Mouse (Mus musculus) limb, embryonic 12.5 days (tissue): ENCODE data around the gene Dnajc10. TPM values are rescaled to one million over a fixed set of nuclear protein-coding genes. Genes with fewer than 3 reads are reported as not detected.

ENCODE experiments used
- ATAC-seq: fragments of 200-750 bp; cut with Nextera tagmentation; 2 replicates; pipeline ENCODE4 v1.8.0; 2017; ENCODE audit warnings: low read depth, moderate TSS enrichment; ENCODE audit not compliant: insufficient number of reproducible peaks, insufficient read depth, low FRiP score, low TSS enrichment
- H3K27ac ChIP-seq: fragments of 300-500 bp; sonication (generic); 2 replicates; pipeline ENCODE4 v1.5.1; 2016; ENCODE audit warnings: mild to moderate bottlenecking, moderate library complexity
- H3K27me3 ChIP-seq: fragments of 300-500 bp; sonication (generic); 2 replicates; pipeline ENCODE4 v1.6.1; 2016; ENCODE audit warnings: mild to moderate bottlenecking, moderate library complexity
- H3K36me3 ChIP-seq: fragments of 300-500 bp; sonication (generic); 2 replicates; pipeline ENCODE4 v1.6.1; 2016; ENCODE audit warnings: mild to moderate bottlenecking, moderate library complexity
- H3K4me1 ChIP-seq: fragments of 300-500 bp; sonication (generic); replicated peaks from 2 replicates; pipeline ENCODE4 v1.6.1; 2016
- H3K4me2 ChIP-seq: fragments of 300-500 bp; sonication (generic); 2 replicates; pipeline ENCODE4 v1.6.1; 2016; ENCODE audit warnings: mild to moderate bottlenecking, moderate library complexity
- H3K4me3 ChIP-seq: fragments of 300-500 bp; sonication (generic); replicated peaks from 2 replicates; pipeline ENCODE4 v1.5.1; 2016; ENCODE audit warnings: mild to moderate bottlenecking
- H3K9ac ChIP-seq: fragments of 300-500 bp; sonication (generic); replicated peaks from 2 replicates; pipeline ENCODE4 v1.6.1; 2016; ENCODE audit warnings: mild to moderate bottlenecking, moderate library complexity
- H3K9me3 ChIP-seq: fragments of 300-500 bp; sonication (generic); 2 replicates; pipeline ENCODE4 v1.6.1; 2016; ENCODE audit warnings: mild to moderate bottlenecking, moderate library complexity
- WGBS: fragments of 180-500 bp; shearing (Covaris S2); methylation state at CpG from one replicate; pipeline ENCODE4 v1.1.7; 2016; 5-methylcytosine and 5-hydroxymethylcytosine counted together
- polyA plus RNA-seq: library from polyadenylated mRNA; unstranded; fragments of >200 nt; fragmentation: Nextera tagmentation; extraction: Ambion mirVana; gene quantifications from 2 replicates; pipeline ENCODE4 v1.2.1, GENCODE M21; 2016

Dnajc10 gene
- 90.4 and 90.8 TPM in 2 replicates for polyA plus RNA-seq

DNA sequence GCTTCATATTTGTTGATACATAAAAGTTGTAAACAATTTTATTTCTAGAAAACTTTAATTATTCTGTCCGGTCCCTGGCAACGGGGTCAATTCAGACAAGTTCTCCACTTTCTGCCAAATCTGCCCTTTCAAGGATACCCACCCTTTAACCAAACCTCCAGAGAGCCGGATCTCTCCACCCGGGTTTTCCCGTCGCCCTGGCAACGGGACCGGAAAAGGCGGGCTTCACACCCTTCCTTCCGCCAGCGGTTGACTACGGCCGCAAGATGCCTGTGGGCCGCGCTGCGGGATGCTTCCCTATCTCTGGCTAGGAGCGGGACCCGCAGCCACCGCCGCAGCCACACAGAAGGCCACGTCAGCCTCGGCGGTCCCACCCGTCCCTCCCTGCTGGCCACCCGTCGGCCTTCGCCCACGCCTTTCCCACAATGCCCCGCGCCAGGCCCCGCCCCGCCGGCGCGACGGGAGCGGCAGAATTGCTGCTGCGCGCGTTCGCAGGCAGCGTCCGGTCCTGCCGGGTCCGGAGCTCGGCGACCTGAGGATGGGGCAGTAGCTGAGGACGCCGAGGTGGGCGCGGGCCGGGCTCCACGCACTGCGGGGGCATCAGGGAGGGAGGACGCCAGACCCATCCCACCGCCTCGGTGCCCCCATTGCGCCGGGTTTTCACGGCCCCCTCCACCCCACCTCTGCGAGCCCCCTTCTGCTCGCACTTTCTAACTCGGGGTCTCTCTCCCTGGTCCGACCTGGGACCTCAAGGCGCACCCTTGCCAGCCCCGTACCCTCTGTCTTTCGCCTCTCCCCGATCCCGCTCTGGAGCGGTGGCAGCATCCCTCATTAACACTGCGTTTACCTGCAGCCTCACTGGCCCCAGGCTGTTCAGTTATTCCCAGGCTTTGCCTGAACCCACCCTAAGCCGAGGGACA lies at the start of gene Dnajc10:
Gene Dnajc10 (plus strand): TSS at position 225 of the 920 bp plus-strand sequence.
- peak within 1 kb of the TSS; percentile 93 for H3K9ac ChIP-seq
- WGBS: under 1% methylated on average over 61 of the region's 72 CpGs
- peak within 1 kb of the TSS; percentile 72 for H3K4me2 ChIP-seq
- peaks cover 17% of the 10 kb centered on the region for H3K36me3 ChIP-seq
- peak within 1 kb of the TSS; percentile 98 for H3K27ac ChIP-seq
- no peaks in the 10 kb centered on the region for H3K9me3 ChIP-seq
- H3K27me3 ChIP-seq: no peaks in the 10 kb centered on the region
- peak within 1 kb of the TSS; percentile 91 for H3K4me3 ChIP-seq
- H3K4me1 ChIP-seq: no peaks in the 10 kb centered on the region; the same call in 1 of the 2 replicates
- ATAC-seq: peak; percentile 93

DNA sequence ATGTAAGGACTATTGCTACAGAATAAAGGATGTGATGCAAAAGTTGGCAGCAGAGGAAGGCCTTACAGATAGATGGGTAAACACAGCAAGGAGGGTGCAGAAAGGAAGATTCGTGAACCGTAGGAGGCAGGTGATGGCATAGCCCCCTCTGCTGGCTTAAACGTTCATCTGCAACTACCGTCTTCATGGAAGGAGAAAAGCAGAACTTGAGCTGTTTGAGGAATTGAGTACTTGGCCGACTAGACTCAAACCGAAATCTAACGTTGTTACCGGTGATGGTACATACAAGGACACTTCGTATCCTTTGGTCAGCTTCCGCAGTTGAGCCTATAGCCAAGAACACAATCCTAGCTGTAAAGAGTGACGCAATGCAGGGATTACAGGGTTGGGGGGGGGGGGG lies 48.4 kb upstream of the Dnajc10 start:
- H3K4me2 ChIP-seq: peak overlapping the region; percentile 39
- ATAC-seq: no peak
- no peaks in the 10 kb centered on the region for H3K4me1 ChIP-seq
- no peaks in the 10 kb centered on the region for H3K9me3 ChIP-seq
- no peaks in the 10 kb centered on the region for H3K27me3 ChIP-seq
- no peak overlapping the region for H3K27ac ChIP-seq
- H3K36me3 ChIP-seq: no peaks in the 10 kb centered on the region
- 23% methylated on average over 11 of the region's 11 CpGs for WGBS
- no peak overlapping the region for H3K4me3 ChIP-seq
- H3K9ac ChIP-seq: no peak overlapping the region

- no peak overlapping the region for H3K9ac ChIP-seq
- no peak overlapping the region for H3K27ac ChIP-seq
- H3K4me3 ChIP-seq: no peak overlapping the region
- H3K27me3 ChIP-seq: no peaks in the 10 kb centered on the region
- no peaks in the 10 kb centered on the region for H3K9me3 ChIP-seq
- no peak overlapping the region for H3K4me2 ChIP-seq
- no peaks in the 10 kb centered on the region for H3K4me1 ChIP-seq
- H3K36me3 ChIP-seq: no peaks in the 10 kb centered on the region
- 58% methylated on average over 4 of the region's 4 CpGs for WGBS
- ATAC-seq: no peak
Measured at GRCm38 (mm10) chr2:80268053-80268452, 47.2 kb upstream of the Dnajc10 start.

DNA sequence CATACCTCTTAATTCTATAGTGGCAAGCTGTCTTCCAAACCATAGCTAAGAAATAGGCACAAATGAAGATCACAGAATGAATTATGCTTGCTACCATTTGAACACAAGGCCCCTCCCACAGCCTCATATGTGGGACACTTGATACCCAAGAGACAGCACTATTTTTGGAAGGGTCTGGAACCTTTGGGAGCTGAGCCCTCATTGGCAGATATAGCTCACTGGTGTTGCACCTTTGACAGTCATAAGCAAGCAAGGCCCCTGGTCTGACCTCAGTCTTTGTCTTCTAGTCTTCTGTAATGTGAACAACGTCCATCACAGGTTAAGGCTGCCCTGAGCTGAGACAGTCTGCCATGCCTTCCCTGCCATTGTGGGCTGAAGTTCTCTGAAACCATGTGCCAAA lies 43.8 kb upstream of the Dnajc10 start:
- no peaks in the 10 kb centered on the region for H3K9me3 ChIP-seq
- H3K9ac ChIP-seq: no peak overlapping the region
- no peaks in the 10 kb centered on the region for H3K36me3 ChIP-seq
- no peak overlapping the region for H3K4me3 ChIP-seq
- no peak overlapping the region for H3K27ac ChIP-seq
- ATAC-seq: no peak
- 79% methylated on average over 1 of the region's 1 CpGs for WGBS
- no peaks in the 10 kb centered on the region for H3K4me1 ChIP-seq
- H3K27me3 ChIP-seq: no peaks in the 10 kb centered on the region
- no peak overlapping the region for H3K4me2 ChIP-seq

GRCm38 (mm10) chr2:80273038-80273437 lies 42.2 kb upstream of the Dnajc10 start:
- Histone ChIP-seq H3K36me3 (no peaks in the 10 kb centered on the region), H3K27me3 (no peaks in the 10 kb centered on the region), H3K9ac (no peak overlapping the region), H3K4me1 (no peaks in the 10 kb centered on the region), H3K4me3 (no peak overlapping the region), H3K27ac (no peak overlapping the region), H3K4me2 (no peak overlapping the region), H3K9me3 (no peaks in the 10 kb centered on the region)
- 88% methylated on average over 3 of the region's 3 CpGs for WGBS
- ATAC-seq: no peak

- Histone ChIP-seq H3K4me2 (no peak overlapping the region), H3K4me1 (no peaks in the 10 kb centered on the region), H3K36me3 (no peaks in the 10 kb centered on the region), H3K9me3 (no peaks in the 10 kb centered on the region), H3K4me3 (no peak overlapping the region), H3K27me3 (no peaks in the 10 kb centered on the region), H3K27ac (no peak overlapping the region), H3K9ac (no peak overlapping the region)
- WGBS: 71% methylated on average over 4 of the region's 4 CpGs
- no peak for ATAC-seq
Measured at GRCm38 (mm10) chr2:80273763-80274162, 41.5 kb upstream of the Dnajc10 start.

DNA sequence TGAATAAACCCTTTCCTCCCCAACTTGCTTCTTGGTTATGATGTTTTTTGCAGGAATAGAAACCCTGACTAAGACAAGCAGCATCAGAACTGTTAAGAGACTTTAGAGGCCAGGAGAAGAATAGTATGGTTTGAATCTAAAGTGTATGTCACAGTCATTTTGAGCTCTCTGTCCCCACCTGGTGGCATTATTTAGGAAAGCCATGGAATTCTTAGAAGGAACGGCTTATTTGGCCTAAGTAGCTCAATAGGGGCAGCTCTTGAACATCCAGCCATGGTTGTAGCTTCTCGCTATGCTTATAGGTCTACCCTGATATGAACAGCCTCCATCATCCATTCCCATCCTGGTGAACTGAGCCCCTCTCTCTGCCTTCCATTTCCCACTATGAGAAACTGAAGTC lies 40.1 kb upstream of the Dnajc10 start:
- Histone ChIP-seq H3K27me3 (no peaks in the 10 kb centered on the region), H3K36me3 (no peaks in the 10 kb centered on the region), H3K9me3 (no peaks in the 10 kb centered on the region), H3K4me2 (no peak overlapping the region), H3K4me3 (no peak overlapping the region), H3K9ac (no peak overlapping the region), H3K4me1 (no peaks in the 10 kb centered on the region), H3K27ac (no peak overlapping the region)
- ATAC-seq: no peak
- WGBS: 42% methylated on average over 2 of the region's 2 CpGs

- Histone ChIP-seq H3K9ac (no peak overlapping the region), H3K27me3 (no peaks in the 10 kb centered on the region), H3K4me2 (no peak overlapping the region), H3K4me1 (no peaks in the 10 kb centered on the region), H3K9me3 (no peaks in the 10 kb centered on the region), H3K4me3 (no peak overlapping the region), H3K27ac (no peak overlapping the region), H3K36me3 (no peaks in the 10 kb centered on the region)
- 81% methylated on average over 2 of the region's 2 CpGs for WGBS
- no peak for ATAC-seq
Measured at GRCm38 (mm10) chr2:80282214-80282613, 33.1 kb upstream of the Dnajc10 start.

GRCm38 (mm10) chr2:80286397-80286796 lies 28.9 kb upstream of the Dnajc10 start:
- Histone ChIP-seq H3K9me3 (no peaks in the 10 kb centered on the region), H3K4me2 (no peak overlapping the region), H3K27ac (no peak overlapping the region), H3K4me1 (no peaks in the 10 kb centered on the region), H3K9ac (no peak overlapping the region), H3K27me3 (no peaks in the 10 kb centered on the region), H3K36me3 (no peaks in the 10 kb centered on the region), H3K4me3 (no peak overlapping the region)
- ATAC-seq: no peak
- WGBS: 86% methylated on average over 4 of the region's 4 CpGs

GRCm38 (mm10) chr2:80292172-80292571 lies 23.1 kb upstream of the Dnajc10 start, which contains the start of gene Prdx6b:
Prdx6b (plus strand) TSS chr2:80292472.
- Histone ChIP-seq H3K9me3 (no peaks in the 10 kb centered on the region), H3K4me3 (no peak within 1 kb of the TSS), H3K27me3 (no peaks in the 10 kb centered on the region), H3K4me1 (no peaks in the 10 kb centered on the region), H3K36me3 (no peaks in the 10 kb centered on the region), H3K4me2 (no peak within 1 kb of the TSS), H3K27ac (no peak within 1 kb of the TSS), H3K9ac (no peak within 1 kb of the TSS)
- WGBS: 88% methylated on average over 8 of the region's 8 CpGs
- ATAC-seq: no peak

DNA sequence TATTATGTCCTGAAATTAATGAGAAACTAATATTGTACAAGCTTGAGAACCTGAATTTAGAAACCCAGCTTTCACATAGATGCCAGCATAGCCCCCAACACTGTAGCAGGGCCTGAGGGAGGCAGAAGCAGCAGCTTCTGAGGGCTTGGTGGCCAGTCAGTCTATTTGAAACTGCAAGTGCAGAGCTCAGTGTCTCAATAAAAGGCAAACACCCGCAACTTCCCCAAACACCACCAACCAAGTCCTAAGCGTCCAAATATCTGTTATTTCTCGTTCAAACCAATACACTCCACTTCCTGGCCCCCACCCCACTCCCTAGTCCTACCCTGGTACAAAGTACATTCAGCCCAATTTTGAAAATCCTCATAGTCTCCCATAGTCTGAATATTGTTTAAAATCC lies 16.9 kb upstream of the Dnajc10 start:
- Histone ChIP-seq H3K27ac (no peak overlapping the region), H3K4me1 (no peaks in the 10 kb centered on the region), H3K9ac (no peak overlapping the region), H3K9me3 (no peaks in the 10 kb centered on the region), H3K27me3 (no peaks in the 10 kb centered on the region), H3K4me3 (no peak overlapping the region), H3K36me3 (no peaks in the 10 kb centered on the region), H3K4me2 (no peak overlapping the region)
- ATAC-seq: no peak
- WGBS: 80% methylated on average over 3 of the region's 3 CpGs

GRCm38 (mm10) chr2:80300806-80301205 lies 14.5 kb upstream of the Dnajc10 start:
- Histone ChIP-seq H3K27me3 (no peaks in the 10 kb centered on the region), H3K4me3 (no peak overlapping the region), H3K4me1 (no peaks in the 10 kb centered on the region), H3K9me3 (no peaks in the 10 kb centered on the region), H3K36me3 (no peaks in the 10 kb centered on the region), H3K27ac (no peak overlapping the region), H3K9ac (no peak overlapping the region), H3K4me2 (no peak overlapping the region)
- 89% methylated on average over 4 of the region's 4 CpGs for WGBS
- no peak for ATAC-seq
